Mouse (Mus musculus) limb, embryonic 14.5 days (tissue): Measurements from ENCODE around the gene Pkn1. TPM values are rescaled to one million over a fixed set of nuclear protein-coding genes. Genes with fewer than 3 reads are reported as not detected.

Source experiments
- ATAC-seq: fragments of 200-750 bp; cut with Nextera tagmentation; 2 replicates; pipeline ENCODE4 v1.8.0; 2017; ENCODE audit warnings: low read depth, moderate number of reproducible peaks, moderate TSS enrichment; ENCODE audit not compliant: low FRiP score
- DNase-seq: peaks from one replicate; pipeline ENCODE4 v3.0.0-alpha.2; 2015; ENCODE audit warnings: low spot score
- H3K27ac ChIP-seq: fragments of 300-500 bp; sonication (generic); replicated peaks from 2 replicates; pipeline ENCODE4 v1.5.1; 2014; ENCODE audit warnings: low read depth, mild to moderate bottlenecking, low read length, moderate library complexity, mixed read lengths
- H3K27me3 ChIP-seq: fragments of 300-500 bp; sonication (generic); 2 replicates; pipeline ENCODE4 v1.6.1; 2014; ENCODE audit warnings: low read length, mixed read lengths; ENCODE audit not compliant: control insufficient read depth, insufficient read depth
- H3K36me3 ChIP-seq: fragments of 300-500 bp; sonication (generic); 2 replicates; pipeline ENCODE4 v1.6.1; 2014; ENCODE audit warnings: mild to moderate bottlenecking, low read length, moderate library complexity, mixed read lengths; ENCODE audit not compliant: control insufficient read depth, insufficient read depth
- H3K4me1 ChIP-seq: fragments of 300-500 bp; sonication (generic); 2 replicates; pipeline ENCODE4 v1.6.1; 2014; ENCODE audit warnings: antibody characterized with exemption, low read length, mixed read lengths; ENCODE audit not compliant: control insufficient read depth, insufficient read depth
- H3K4me2 ChIP-seq: fragments of 300-500 bp; sonication (generic); replicated peaks from 2 replicates; pipeline ENCODE4 v1.6.1; 2014; ENCODE audit warnings: low read depth, mild to moderate bottlenecking, low read length, moderate library complexity; ENCODE audit not compliant: severe bottlenecking
- H3K4me3 ChIP-seq: fragments of 300-500 bp; sonication (generic); replicated peaks from 2 replicates; pipeline ENCODE4 v1.5.1; 2014; ENCODE audit warnings: low read length
- H3K9ac ChIP-seq: fragments of 300-500 bp; sonication (generic); 2 replicates; pipeline ENCODE4 v1.6.1; 2014; ENCODE audit warnings: mild to moderate bottlenecking, low read depth, low read length, moderate library complexity; ENCODE audit not compliant: severe bottlenecking
- H3K9me3 ChIP-seq: fragments of 300-500 bp; sonication (generic); 2 replicates; pipeline ENCODE4 v1.6.1; 2016; ENCODE audit warnings: low read length; ENCODE audit not compliant: control insufficient read depth
- POLR2A ChIP-seq: fragments of 200-500 bp; IDR thresholded peaks from 2 replicates; pipeline ENCODE4 v1.8.0; 2012; ENCODE audit warnings: inconsistent platforms, mild to moderate bottlenecking, moderate library complexity, borderline replicate concordance; ENCODE audit not compliant: insufficient read depth, insufficient read length; ENCODE audit errors: extremely low read depth
- WGBS: fragments of 180-500 bp; shearing (Covaris S2); extraction: QIAGEN DNeasy Blood & Tissue Kit; methylation state at CpG from one replicate; pipeline ENCODE4 v1.1.7; 2014; 5-methylcytosine and 5-hydroxymethylcytosine counted together
- polyA plus RNA-seq, 2 experiments: library from polyadenylated mRNA; depleted of rRNA in 1 of 2; stranded (reverse) in 1 of 2; unstranded in 1 of 2; fragments of >200 nt; fragmentation: Nextera tagmentation in 1 of 2; extraction: Ambion mirVana in 1 of 2; gene quantifications; 2 replicates each; pipeline versions ENCODE4 v1.2.1 to v1.2.3; 2012 to 2014

Pkn1 gene
- polyA plus RNA-seq, 2 experiments: 24.3 to 46.9 TPM

DNA sequence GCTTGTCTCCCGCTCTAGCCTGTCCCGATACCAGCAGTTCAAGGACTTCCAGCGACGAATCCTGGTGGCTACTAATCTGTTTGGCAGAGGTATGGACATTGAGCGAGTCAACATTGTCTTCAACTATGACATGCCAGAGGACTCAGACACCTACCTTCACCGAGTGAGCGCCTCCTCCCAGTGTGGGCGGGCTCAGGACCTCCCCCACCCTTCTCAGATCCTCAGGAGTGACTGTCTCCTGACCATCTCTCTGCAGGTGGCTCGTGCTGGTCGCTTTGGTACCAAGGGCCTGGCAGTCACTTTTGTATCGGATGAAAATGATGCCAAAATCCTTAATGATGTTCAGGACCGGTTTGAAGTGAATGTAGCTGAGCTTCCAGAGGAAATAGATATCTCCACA, 23.7 kb upstream of the Pkn1 start:
- Histone ChIP-seq H3K36me3 (peaks cover 72% of the 10 kb centered on the region), H3K27ac (no peak overlapping the region), H3K4me1 (no peaks in the 10 kb centered on the region), H3K27me3 (no peaks in the 10 kb centered on the region), H3K9me3 (no peaks in the 10 kb centered on the region), H3K9ac (no peak overlapping the region), H3K4me3 (no peak overlapping the region), H3K4me2 (no peak overlapping the region)
- no peak for TF ChIP-seq POLR2A
- ATAC-seq (no peak), DNase-seq (no peak)
- WGBS: 90% methylated on average over 12 of the region's 12 CpGs

GRCm38 (mm10) chr8:83721405-83722025, 22.5 kb upstream of the Pkn1 start:
- ATAC-seq (no peak), DNase-seq (no peak)
- Histone ChIP-seq H3K4me3 (no peak overlapping the region), H3K27me3 (no peaks in the 10 kb centered on the region), H3K27ac (no peak overlapping the region), H3K36me3 (peaks cover 72% of the 10 kb centered on the region), H3K4me1 (peaks cover 7% of the 10 kb centered on the region), H3K9ac (no peak overlapping the region), H3K9me3 (no peaks in the 10 kb centered on the region), H3K4me2 (no peak overlapping the region)
- WGBS: 91% methylated on average over 25 of the region's 25 CpGs
- TF ChIP-seq POLR2A: no peak

- H3K4me3 ChIP-seq: no peak overlapping the region
- 90% methylated on average over 2 of the region's 2 CpGs for WGBS
- no peaks in the 10 kb centered on the region for H3K27me3 ChIP-seq
- peaks cover 14% of the 10 kb centered on the region for H3K4me1 ChIP-seq
- no peak overlapping the region for H3K4me2 ChIP-seq
- H3K9me3 ChIP-seq: no peaks in the 10 kb centered on the region
- no peak for ATAC-seq
- no peak for TF ChIP-seq POLR2A
- H3K27ac ChIP-seq: no peak overlapping the region
- peaks cover 56% of the 10 kb centered on the region for H3K36me3 ChIP-seq
- no peak overlapping the region for H3K9ac ChIP-seq
- DNase-seq: no peak
Observed at GRCm38 (mm10) chr8:83719693-83720092, 20.7 kb upstream of the Pkn1 start.

DNA sequence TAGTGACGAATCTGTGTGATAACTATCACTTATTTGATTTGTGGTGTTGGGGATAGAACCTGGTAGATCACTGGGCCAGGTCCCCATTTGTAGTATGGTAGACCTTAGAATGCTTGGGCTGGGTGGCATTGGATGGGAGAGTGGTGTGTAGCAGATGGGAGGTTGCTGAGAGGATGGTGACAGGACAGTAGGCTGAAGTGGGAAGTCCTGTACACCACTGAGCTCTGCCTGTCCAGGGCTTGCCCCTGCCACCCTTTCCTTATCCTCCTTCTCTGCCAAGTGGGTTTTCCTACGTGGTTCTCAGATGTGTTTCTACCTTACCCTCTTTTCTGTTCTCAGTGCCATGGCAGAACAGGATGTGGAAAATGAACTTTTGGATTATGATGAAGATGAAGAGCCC, 20.1 kb upstream of the Pkn1 start:
- H3K27me3 ChIP-seq: no peaks in the 10 kb centered on the region
- TF ChIP-seq POLR2A: no peak
- no peak for DNase-seq
- no peaks in the 10 kb centered on the region for H3K9me3 ChIP-seq
- H3K9ac ChIP-seq: no peak overlapping the region
- WGBS: 86% methylated on average over 2 of the region's 2 CpGs
- H3K4me1 ChIP-seq: peaks cover 14% of the 10 kb centered on the region
- H3K36me3 ChIP-seq: peaks cover 49% of the 10 kb centered on the region
- ATAC-seq: no peak
- no peak overlapping the region for H3K4me2 ChIP-seq
- H3K27ac ChIP-seq: no peak overlapping the region
- no peak overlapping the region for H3K4me3 ChIP-seq

DNA sequence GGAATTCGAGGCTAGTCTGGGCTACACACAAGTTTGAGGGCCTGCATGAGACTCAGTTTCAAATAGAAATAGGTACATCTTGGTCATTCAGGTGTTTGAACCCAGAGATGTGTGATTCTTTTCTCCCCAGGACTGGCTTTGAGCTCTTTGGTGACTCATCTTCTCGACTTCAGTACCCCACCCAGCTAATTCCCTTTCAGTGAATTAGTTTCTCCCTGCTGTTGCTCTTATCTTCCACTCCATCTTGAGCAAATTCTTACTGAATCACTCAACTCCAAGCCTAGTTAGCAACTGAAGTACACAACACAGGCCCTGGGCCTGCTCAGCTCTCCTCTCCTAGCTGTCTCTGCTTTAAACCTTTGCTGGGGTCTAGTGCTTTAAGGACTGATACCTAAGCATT, 17.6 kb upstream of the Pkn1 start:
- Histone ChIP-seq H3K27ac (no peak overlapping the region), H3K4me2 (peak overlapping the region; percentile 85), H3K36me3 (peaks cover 24% of the 10 kb centered on the region), H3K4me3 (peak overlapping the region; percentile 82), H3K9me3 (no peaks in the 10 kb centered on the region), H3K27me3 (no peaks in the 10 kb centered on the region), H3K4me1 (peaks cover 14% of the 10 kb centered on the region), H3K9ac (0 out of 2 replicates have a peak overlapping the region, but pooled peaks have one; percentile 26)
- DNase-seq (no peak), ATAC-seq (no peak)
- WGBS: 64% methylated on average over 2 of the region's 2 CpGs
- TF ChIP-seq POLR2A: no peak

- no peak for TF ChIP-seq POLR2A
- Histone ChIP-seq H3K27ac (peak overlapping the region; percentile 84; the same call in 1 of the 2 replicates), H3K4me1 (peaks cover 14% of the 10 kb centered on the region), H3K4me3 (peak overlapping the region; percentile 82), H3K27me3 (no peaks in the 10 kb centered on the region), H3K9me3 (no peaks in the 10 kb centered on the region), H3K36me3 (peaks cover 16% of the 10 kb centered on the region), H3K9ac (peak overlapping the region; percentile 75), H3K4me2 (peak overlapping the region; percentile 85)
- no peak for DNase-seq
- 1% methylated on average over 17 of the region's 17 CpGs for WGBS
- ATAC-seq: 0 out of 2 replicates have a peak, but pooled peaks have one; percentile 0
Observed at GRCm38 (mm10) chr8:83715771-83716170, 16.8 kb upstream of the Pkn1 start.
